Comparison of ENCODE assay signal across 11 mouse cellular contexts in the genomic region with DNA sequence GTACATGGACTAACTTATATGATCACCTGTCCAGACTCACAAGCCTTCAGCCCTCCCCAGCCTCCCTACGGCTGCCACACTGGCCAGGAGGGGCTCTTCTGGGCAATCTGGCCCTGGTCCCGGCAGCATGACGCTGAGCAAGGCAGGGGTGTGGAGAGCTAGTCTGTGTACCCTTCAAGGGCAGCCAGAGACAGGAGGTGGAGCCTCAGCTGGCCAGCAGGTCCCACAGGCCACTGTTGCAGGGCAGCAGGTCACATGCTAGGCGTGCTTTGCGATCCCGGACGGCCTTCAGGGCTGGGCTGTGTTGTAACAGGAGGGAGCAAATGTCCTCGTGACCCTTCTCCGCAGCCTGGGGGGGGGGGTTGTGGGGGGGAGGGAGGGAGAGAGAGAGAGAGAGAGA. TPM values are rescaled to one million over a fixed set of nuclear protein-coding genes. Genes with fewer than 3 reads are reported as not detected.
DNase-seq lines count a peak whose midpoint lies in the region; ATAC-seq and TF ChIP-seq lines count a peak whose summit lies in the region.
"Had no signal": no experiment of that assay in that cellular context is flagged by ENCODE, and none has a peak within 500 bp of the region (broad histone marks: within the 10 kb centered on the region; RNA-seq: fewer than 3 reads in every experiment).

Gene Gm42417, minus strand, starts transcription at position 244 of the 400 bp plus-strand sequence.

- WGBS in intestine, postnatal 0 days, result 29% methylated on average over 9 of the region's 9 CpGs
- 28% methylated on average over 7 of the region's 9 CpGs for WGBS in lung, embryonic 16.5 days
- WGBS in forebrain, embryonic 12.5 days, result 85% methylated on average over 9 of the region's 9 CpGs
- WGBS in midbrain, embryonic 11.5 days, result 67% methylated on average over 9 of the region's 9 CpGs

- H3K9me3 ChIP-seq in intestine, postnatal 0 days (ENCODE audit: control insufficient read depth), result no peaks in the 10 kb centered on the region
- H3K9me3 ChIP-seq in lung, embryonic 16.5 days (ENCODE audit: control insufficient read depth, low read length), result no peaks in the 10 kb centered on the region
- H3K9me3 ChIP-seq in forebrain, embryonic 12.5 days, result no peaks in the 10 kb centered on the region
- no peaks in the 10 kb centered on the region for H3K9me3 ChIP-seq in midbrain, embryonic 11.5 days (ENCODE audit: control insufficient read depth, low read length)
- H3K9me3 ChIP-seq: embryonic facial prominence, embryonic 13.5 days; megakaryocyte, embryonic 14.5 days had no signal

- peak within 1 kb of the TSS; percentile 21; the same call in 1 of the 2 replicates for H3K27ac ChIP-seq in intestine, postnatal 0 days (ENCODE audit: low read depth, low read length)
- no peak within 1 kb of the TSS for H3K27ac ChIP-seq in lung, embryonic 16.5 days (ENCODE audit: low read length)
- no peak within 1 kb of the TSS for H3K27ac ChIP-seq in forebrain, embryonic 12.5 days
- H3K27ac ChIP-seq in midbrain, embryonic 11.5 days (ENCODE audit: low read depth, low read length), result no peak within 1 kb of the TSS
- H3K27ac ChIP-seq: embryonic facial prominence, embryonic 13.5 days had no signal

- H3K36me3 ChIP-seq in intestine, postnatal 0 days (ENCODE audit: control insufficient read depth, insufficient read depth), result peaks cover 46% of the 10 kb centered on the region
- H3K36me3 ChIP-seq in lung, embryonic 16.5 days (ENCODE audit: control insufficient read depth, insufficient read depth, low read length), result peaks cover 11% of the 10 kb centered on the region
- H3K36me3 ChIP-seq in forebrain, embryonic 12.5 days (replicated peaks), result peaks cover 34% of the 10 kb centered on the region
- H3K36me3 ChIP-seq in midbrain, embryonic 11.5 days (ENCODE audit: control insufficient read depth, insufficient read depth, low read length), result peaks cover 5% of the 10 kb centered on the region; the same call in 1 of the 2 replicates

- no peak within 1 kb of the TSS for H3K4me3 ChIP-seq in intestine, postnatal 0 days (ENCODE audit: low read depth, low read length)
- H3K4me3 ChIP-seq in lung, embryonic 16.5 days (ENCODE audit: low read length), result no peak within 1 kb of the TSS
- H3K4me3 ChIP-seq in forebrain, embryonic 12.5 days (replicated peaks), result no peak within 1 kb of the TSS
- H3K4me3 ChIP-seq in midbrain, embryonic 11.5 days (ENCODE audit: low read depth, low read length), result no peak within 1 kb of the TSS
- H3K4me3 ChIP-seq: embryonic facial prominence, embryonic 13.5 days; megakaryocyte, embryonic 14.5 days had no signal

- H3K9ac ChIP-seq in intestine, postnatal 0 days (ENCODE audit: low read depth, low read length), result no peak within 1 kb of the TSS; the same call in 1 of the 2 replicates
- no peak within 1 kb of the TSS for H3K9ac ChIP-seq in lung, embryonic 16.5 days (ENCODE audit: low read length)
- no peak within 1 kb of the TSS for H3K9ac ChIP-seq in forebrain, embryonic 12.5 days
- H3K9ac ChIP-seq in midbrain, embryonic 11.5 days (ENCODE audit: low read length), result no peak within 1 kb of the TSS
- H3K9ac ChIP-seq: embryonic facial prominence, embryonic 13.5 days had no signal

- ATAC-seq in intestine, postnatal 0 days, result peak; percentile 53; the same call in 1 of the 2 replicates
- ATAC-seq in lung, embryonic 16.5 days (ENCODE audit: low read depth), result peak; percentile 61
- no peak for ATAC-seq in forebrain, embryonic 12.5 days (ENCODE audit: low FRiP score)
- no peak for ATAC-seq in midbrain, embryonic 11.5 days (ENCODE audit: low FRiP score)

- H3K27me3 ChIP-seq in intestine, postnatal 0 days (replicated peaks; ENCODE audit: control insufficient read depth, insufficient read depth, low read length), result no peaks in the 10 kb centered on the region
- no peaks in the 10 kb centered on the region for H3K27me3 ChIP-seq in lung, embryonic 16.5 days (ENCODE audit: control insufficient read depth, insufficient read depth, low read depth, low read length)
- no peaks in the 10 kb centered on the region for H3K27me3 ChIP-seq in forebrain, embryonic 12.5 days
- H3K27me3 ChIP-seq in midbrain, embryonic 11.5 days (ENCODE audit: control insufficient read depth, insufficient read depth, low read length), result no peaks in the 10 kb centered on the region
- H3K27me3 ChIP-seq: embryonic facial prominence, embryonic 13.5 days; megakaryocyte, embryonic 14.5 days had no signal

- no peaks in the 10 kb centered on the region; the same call in 1 of the 2 replicates for H3K4me1 ChIP-seq in intestine, postnatal 0 days (replicated peaks; ENCODE audit: control insufficient read depth, insufficient read depth, low read length)
- H3K4me1 ChIP-seq in lung, embryonic 16.5 days (replicated peaks; ENCODE audit: control insufficient read depth, insufficient read depth, low read length), result peaks cover 6% of the 10 kb centered on the region; the same call in 1 of the 2 replicates
- H3K4me1 ChIP-seq in forebrain, embryonic 12.5 days, result peaks cover 4% of the 10 kb centered on the region; the same call in 1 of the 2 replicates
- no peaks in the 10 kb centered on the region for H3K4me1 ChIP-seq in midbrain, embryonic 11.5 days (ENCODE audit: control insufficient read depth, insufficient read depth, low read length)

- H3K4me2 ChIP-seq in intestine, postnatal 0 days (replicated peaks; ENCODE audit: low read depth), result no peak within 1 kb of the TSS
- H3K4me2 ChIP-seq in lung, embryonic 16.5 days (ENCODE audit: low read depth, low read length), result no peak within 1 kb of the TSS
- H3K4me2 ChIP-seq in forebrain, embryonic 12.5 days, result no peak within 1 kb of the TSS
- H3K4me2 ChIP-seq in midbrain, embryonic 11.5 days, result no peak within 1 kb of the TSS
- H3K4me2 ChIP-seq: embryonic facial prominence, embryonic 13.5 days had no signal

- no peak for TF ChIP-seq CTCF in intestine, postnatal 0 days (IDR thresholded peaks at IDR 0.05; ENCODE audit: low read depth)

- peak; percentile 94 for DNase-seq in adrenal gland, postnatal 14 days
- peak; percentile 85 for DNase-seq in gastrocnemius, postnatal 14 days
- DNase-seq in right cerebral cortex, postnatal 4 days, result no peak
- DNase-seq in left cerebral cortex, adult 18-20 months (ENCODE audit: low spot score in 2 of 2), result no peak
- no peak for DNase-seq in midbrain, embryonic 11.5 days (ENCODE audit: low spot score, missing footprints)
- DNase-seq: thymus, postnatal 36 days had no signal

- intact Hi-C loops in gastrocnemius, postnatal 14 days (cut with DNase I; ENCODE audit: low total_unique reads), result no loop called here

RNA-seq across cellular contexts. Expression of gene Gm42417, which starts in this region (rescaled TPM):
- total RNA-seq in adrenal gland, postnatal 14 days (2021), result 2.1 TPM in 1 of 2 replicates, not detected in the other
- total RNA-seq in gastrocnemius, postnatal 14 days (2021), result 100 to 1,000 TPM; 440 to 562 TPM
- 0.22 TPM in 1 of 2 replicates, not detected in the other for polyA plus RNA-seq in intestine, postnatal 0 days (2015; fragmentation: Nextera tagmentation; extraction: Ambion mirVana)
- 0.29 TPM in 1 of 2 replicates, not detected in the other for polyA plus RNA-seq in lung, embryonic 16.5 days (2015; fragmentation: Nextera tagmentation; extraction: Ambion mirVana)
- polyA plus RNA-seq in forebrain, embryonic 12.5 days (2016; fragmentation: Nextera tagmentation; extraction: Ambion mirVana), result 0.50 TPM in 1 of 2 replicates, not detected in the other
- total RNA-seq in left cerebral cortex, adult 18-20 months (2021), result under 1 TPM in 1 of 2 experiments, not detected in 1; 0.77 TPM
- polyA plus RNA-seq in midbrain, embryonic 11.5 days (2014; fragmentation: Nextera tagmentation; extraction: Ambion mirVana), result not detected in 2 replicates
- polyA plus RNA-seq: embryonic facial prominence, embryonic 13.5 days had no signal

Comparison
In these comparisons a context has a peak if more than half of its experiments do, and no peak if none do; other contexts are left out.
1. RNA of gene Gm42417 (total RNA-seq): 440 to 562 TPM in gastrocnemius, postnatal 14 days; 2.1 TPM in adrenal gland, postnatal 14 days and 0.77 TPM in left cerebral cortex, adult 18-20 months; every median in the first group is over 100 times any median in the second.
2. Peak in ATAC-seq and H3K27ac ChIP-seq in intestine, postnatal 0 days; RNA of the gene not detected or under 1 TPM.
3. Peak in ATAC-seq in lung, embryonic 16.5 days; RNA of the gene not detected or under 1 TPM.
4. DNase-seq: peak in adrenal gland, postnatal 14 days (single experiment) and gastrocnemius, postnatal 14 days (single experiment); none in right cerebral cortex, postnatal 4 days (single experiment), left cerebral cortex, adult 18-20 months (0 of 2) and midbrain, embryonic 11.5 days (single experiment).